Mouse (Mus musculus) retina, embryonic 14.5 days (tissue): ENCODE measurements around the gene Ate1.
"Not testable (repeated sequence)": the region's sequence is repeated elsewhere in the genome, so short reads cannot be mapped to it uniquely, and the experiment has no call there.

Experiments used
- DNase-seq: peaks from one replicate; pipeline ENCODE4 v3.0.0-alpha.2; 2015; ENCODE audit warnings: low spot score

The Ate1 gene

DNA sequence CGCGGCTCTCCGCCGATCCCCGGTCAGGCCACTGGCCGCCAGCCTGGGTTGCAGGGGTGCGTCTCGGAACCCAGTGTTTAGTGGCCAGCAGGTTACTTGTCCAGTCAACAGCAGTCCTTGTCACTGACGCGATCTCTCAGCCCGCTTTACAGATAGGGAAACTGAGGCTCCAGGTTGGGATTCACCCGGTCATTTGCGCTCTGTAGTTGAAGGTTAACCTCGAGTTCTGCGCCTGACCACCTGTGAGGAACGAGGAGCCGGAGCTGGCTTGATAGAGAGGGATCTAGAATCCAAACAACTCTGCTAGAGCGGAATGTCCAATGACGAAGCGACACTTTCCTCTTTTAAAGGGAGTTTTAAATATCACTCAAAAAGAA is at the start of gene Ate1:
Gene Ate1 (minus strand): TSS at position 321 of the 377 bp plus-strand sequence.
- no peak for DNase-seq

DNA sequence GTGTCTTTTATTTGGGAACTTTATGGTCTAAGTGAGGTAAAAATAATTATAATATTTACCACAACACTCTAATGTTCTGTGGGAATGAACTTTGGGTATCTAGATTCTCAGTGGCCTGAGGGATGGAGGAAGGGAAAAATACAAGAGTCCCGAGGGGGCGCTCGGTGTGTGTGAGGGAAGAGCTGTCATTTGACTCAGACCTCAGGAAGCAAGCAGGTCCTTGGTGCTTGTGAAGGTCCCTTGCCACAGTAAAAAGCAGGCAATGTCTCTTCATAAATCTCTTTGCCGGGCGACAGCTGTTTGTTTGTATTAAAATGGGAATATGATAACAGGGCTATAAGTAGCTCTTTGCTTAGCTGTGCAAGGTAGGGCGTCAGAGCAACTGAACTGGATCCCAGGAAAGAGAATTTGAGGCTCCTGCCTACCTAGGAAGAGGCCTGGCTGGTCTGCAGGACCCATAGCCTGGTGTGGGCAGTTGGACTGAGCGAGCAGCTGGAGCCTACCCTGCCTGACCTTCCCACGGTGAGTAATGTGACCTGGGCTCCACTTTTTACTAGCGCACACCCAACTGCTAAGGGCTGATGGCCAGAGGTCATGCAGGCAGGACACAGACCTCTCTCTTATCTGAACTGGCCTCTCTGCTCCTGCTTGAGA is 48.7 kb upstream of the Ate1 start:
- DNase-seq: no peak

DNA sequence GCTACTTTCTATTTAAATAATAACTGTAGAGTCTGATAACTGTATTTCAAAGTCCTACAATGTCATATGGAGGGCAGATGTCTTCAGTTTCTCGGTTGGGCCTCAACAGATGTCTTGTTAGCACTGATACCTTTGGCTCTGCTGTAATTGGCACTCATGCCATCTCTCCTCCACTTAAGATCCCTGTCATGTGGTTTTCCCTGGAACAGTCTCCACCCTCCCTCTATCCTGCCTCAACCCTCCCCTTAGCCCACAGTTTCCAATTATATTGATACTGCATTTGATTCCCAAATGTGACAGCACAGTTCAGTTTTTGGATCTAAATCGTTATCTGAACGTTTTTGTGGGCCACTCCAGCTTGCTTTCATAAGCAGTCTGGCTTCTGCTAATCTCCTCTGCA is 44.4 kb upstream of the Ate1 start:
- no peak for DNase-seq

DNA sequence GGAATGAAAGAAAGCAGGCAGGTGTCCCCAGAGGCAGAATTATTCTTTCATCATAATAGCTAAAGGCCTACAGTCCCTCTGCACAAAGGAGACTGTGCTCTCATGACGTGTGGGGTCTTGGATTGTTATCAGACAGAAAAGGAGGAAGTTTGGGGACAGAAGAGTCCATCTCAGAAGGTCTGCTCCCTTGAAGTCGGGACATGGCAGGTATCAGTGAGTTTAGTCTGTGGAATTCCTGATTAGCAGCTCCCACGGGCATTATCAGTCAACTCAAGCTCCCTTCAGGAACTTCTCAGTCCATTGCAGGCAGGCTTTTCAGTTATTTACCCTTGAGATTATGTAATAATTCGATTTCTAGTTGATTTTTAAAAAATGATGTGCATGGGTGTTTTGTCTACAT is 43.7 kb upstream of the Ate1 start:
- no peak for DNase-seq

DNA sequence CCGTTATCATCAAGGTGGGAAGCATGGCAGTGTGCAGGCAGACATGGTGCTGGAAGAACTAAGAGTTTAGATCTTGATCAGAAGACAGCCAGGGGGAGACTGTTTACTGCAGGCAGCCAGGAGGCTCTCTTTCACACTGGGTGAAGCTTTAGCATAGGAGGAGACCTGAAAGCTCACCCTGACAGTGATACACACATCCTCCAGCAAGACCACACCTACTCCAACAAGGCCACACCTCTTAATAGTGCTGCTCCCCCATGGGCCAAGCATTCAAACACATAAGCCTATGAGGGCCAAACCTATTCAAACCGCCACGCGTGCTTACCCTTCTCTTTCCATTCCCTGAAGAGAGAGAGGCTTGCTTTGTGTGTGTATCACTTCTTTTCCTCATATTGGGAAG is 43.1 kb upstream of the Ate1 start:
- no peak for DNase-seq

DNA sequence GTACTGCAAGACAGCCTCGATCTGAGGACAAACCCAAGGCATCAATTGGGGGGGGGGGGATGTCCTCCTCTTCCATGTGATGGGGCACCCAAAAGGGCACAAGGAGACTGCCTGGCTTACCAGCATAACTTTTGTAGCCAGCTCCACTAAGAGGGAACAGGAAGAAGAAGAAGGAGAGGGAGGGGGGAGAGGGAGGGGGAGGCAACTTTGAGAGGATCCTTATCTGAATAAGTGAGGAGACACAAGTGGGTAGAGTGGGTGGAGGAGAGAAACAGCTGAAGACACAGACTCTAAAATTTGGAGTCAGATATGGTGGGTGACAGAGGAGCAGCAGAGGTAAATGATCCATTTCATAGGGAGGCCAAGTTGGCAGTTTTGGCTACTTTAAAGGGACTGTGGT is 40.8 kb upstream of the Ate1 start:
- DNase-seq: no peak

DNA sequence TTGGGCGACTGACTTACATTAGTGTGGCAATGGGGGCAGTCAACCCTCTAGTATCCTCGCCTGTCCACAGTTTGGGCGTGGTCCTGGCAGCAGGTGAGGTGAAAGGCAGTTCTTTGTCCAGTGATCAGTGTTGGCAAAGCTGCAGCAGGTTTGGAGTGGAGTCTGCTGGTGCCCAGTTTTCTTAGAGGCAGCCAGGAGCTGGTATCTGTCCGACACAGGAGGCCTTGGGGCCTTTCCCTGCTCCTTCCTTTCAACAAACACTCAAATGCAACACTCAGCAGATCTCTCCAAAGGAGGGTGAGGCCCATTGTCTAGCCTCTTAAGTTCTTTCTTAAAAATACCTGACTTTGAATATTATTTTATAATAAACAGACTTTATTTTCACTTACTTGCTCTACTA is 38.4 kb upstream of the Ate1 start:
- no peak for DNase-seq

DNA sequence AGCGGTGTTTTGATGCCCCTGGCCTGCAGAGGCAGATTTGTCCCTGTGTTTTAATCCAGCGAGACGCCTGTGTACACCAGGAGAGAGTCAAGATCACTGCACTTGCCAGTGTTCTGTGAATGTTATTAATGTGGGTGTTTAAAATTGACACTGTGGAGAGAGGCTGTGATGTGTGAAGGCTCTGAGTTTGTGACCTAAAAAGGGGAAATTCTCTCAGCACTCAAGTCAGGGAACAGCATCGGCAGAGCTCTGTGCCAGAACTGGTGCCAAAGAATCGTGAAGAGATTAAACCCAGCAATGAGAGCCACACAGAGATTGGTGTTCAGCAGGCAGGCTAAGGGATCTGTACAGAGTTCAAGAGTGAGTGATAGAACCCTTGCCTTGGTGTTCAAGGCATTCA is 35.4 kb upstream of the Ate1 start:
- DNase-seq: no peak

DNA sequence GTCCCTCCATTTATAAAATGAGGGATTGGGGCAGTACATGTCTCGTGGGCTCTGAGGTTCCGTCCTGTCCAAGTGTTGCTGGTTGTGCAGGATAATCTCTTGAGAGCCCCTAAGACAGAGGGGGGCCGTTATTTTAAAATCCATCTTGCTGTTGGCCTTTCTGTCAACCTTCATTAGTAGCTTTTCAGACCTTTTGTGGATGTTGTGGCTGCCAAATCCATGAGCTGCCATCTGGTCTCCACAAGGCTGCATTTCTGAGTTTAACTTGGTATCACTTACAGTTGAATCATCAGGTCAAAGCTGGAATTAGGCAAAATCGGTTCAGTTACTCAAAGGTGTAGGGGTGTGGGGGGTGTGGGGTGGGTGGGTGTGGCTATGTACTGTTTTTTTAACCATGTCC is 33.2 kb upstream of the Ate1 start:
- peak; percentile 26 for DNase-seq

DNA sequence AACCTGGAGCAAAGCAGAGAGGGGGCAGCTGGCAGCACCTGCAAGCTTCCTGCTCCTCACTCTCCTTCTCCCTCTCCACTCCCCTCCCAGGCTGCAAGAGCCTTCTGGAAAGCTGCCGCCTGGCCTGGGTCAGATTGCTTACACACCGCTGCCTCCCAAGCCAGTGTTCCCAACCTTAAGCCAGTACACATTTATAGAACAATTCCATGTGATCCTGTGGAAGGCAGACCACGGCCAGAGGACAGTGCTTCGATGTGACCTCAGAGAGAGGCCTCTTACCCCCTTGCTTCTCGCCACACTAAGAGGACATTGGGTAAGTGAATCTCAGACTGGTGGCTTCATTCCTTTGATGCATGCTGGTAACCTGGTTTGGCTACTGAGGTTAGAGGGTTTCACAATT is 32.6 kb upstream of the Ate1 start:
- peak; percentile 63 for DNase-seq

DNA sequence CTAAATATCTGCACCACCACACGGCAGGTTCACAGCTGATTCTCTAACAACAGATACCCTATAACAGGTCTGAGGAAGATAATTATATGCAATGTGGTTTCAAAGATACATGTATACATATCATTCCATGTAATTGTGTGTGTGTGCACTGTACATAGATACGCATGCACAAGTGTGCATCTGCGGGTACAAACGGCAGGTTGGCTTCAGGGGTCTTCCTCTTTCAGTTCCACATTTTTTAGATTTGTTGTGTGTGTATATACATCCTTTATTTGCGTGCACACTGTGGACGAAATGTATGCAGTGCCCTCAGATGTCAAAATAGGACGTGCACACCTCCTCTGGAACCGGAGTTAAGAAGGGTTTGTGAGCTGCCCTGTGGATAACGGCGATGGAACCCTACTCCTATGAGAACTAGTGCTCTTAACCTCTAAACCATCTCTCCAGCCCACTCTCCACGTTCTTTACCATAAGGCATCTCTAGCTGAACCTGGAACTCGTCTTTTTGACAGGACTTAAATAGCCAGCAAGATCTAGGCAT is 27.5 kb upstream of the Ate1 start:
- DNase-seq: no peak

DNA sequence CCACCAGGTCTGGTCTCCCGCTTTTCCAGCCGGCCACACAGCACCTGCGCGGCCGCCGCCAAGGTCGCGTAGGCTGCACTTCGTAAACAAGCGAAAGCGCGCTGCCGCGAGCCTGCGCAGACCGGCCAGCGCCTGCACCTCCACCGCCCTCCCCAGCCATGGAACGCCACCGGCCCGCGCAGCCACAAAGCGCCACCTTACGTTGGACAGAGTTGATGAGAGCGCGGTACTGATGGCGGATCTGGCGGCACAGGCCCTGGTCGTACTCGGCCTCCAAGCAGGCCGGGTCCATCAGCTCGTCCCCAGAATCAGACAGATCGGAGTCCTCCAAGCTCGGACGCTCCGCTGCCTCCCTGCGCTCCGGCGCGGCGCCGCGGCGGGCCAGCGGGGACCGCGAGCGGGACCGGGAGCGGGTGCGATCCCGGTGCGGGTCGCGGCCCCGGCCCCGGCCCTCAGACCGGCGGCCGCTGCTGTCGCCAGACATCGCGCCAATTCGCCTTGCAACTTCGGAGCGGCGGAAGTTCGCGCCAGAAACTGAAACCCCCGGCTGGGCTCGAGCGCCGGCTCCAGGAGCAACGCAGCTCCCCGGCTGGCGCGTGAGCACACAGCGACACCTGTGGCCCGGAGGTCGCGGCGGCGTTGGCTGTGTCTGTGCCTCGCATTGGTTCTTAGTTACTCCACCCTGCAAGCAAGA is 26.8 kb upstream of the Ate1 start:
- DNase-seq: peak; percentile 94

DNA sequence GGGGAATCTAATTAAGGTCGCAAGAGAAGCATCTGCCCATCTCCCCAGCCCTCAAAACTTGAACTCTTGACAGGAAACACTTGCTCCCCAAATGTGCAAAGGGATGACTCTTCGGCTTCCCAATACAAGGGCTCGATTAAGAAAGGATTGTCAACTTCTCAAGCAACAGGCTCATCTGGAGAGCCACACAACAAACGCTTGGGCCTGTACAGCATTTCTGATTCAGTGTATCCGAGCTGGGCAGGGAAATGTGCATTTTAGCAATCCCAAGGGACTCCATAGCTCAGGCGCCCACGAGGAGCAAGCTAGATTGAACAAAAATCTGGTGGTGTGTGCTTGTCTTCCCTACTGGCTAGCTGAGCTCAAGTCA is 26.2 kb upstream of the Ate1 start:
- DNase-seq: peak; percentile 14

DNA sequence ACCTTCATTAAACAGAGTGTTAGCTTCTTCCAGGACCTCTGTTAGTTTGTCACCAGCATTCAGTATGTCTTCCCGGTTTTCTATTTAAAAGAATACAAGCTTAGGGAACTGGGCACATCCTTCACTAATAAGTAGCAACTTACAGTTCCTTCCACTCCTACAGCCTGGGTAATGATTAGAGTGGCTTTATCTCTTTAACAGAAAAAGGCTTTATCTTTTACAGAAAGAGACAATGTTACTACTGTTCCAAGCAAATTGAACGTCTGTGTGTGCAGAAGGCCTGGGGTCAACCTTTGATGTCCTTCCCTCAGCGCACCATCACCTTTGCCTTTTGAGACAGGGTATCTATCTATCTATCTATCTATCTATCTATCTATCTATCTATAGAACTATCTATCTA is 25.7 kb upstream of the Ate1 start:
- DNase-seq: no peak

DNA sequence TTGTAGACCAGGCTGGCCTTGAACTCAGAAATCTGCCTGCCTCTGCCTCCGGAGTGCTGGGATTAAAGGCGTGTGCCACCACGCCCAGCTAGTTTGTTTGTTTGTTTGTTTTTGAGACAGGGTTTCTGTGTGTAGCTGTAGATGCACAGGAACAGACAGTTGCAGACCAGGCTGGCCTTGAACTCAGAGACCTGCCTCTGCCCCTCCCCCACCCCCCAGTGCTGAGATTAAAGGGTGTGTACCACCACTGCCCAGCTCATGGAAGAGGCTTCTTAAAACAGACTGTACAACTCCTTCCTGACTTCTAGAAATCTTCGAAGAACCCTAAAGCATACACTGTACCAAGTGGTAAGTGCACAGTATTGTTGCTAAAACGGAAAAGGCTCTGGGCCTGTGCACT is 25.2 kb upstream of the Ate1 start:
- DNase-seq: no peak

DNA sequence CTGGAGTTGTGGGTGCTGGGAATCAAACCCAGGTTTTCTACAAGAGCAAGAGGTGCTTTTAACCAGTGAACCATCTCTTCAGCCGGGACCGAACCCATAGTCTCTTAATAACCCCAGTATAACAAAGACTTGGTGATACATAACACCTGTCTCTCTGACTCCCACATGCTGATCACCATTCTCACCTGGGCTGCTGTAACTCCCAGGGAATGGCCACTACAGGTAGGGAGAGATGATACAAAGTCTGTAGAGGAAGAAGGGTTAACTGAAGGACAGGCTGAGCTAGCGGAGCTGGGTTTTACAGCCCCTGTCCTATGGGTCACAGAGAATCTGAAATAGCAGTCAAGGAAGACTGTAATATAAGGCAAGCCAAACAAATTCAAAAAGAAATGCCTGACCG is 23.0 kb upstream of the Ate1 start:
- DNase-seq: no peak

DNA sequence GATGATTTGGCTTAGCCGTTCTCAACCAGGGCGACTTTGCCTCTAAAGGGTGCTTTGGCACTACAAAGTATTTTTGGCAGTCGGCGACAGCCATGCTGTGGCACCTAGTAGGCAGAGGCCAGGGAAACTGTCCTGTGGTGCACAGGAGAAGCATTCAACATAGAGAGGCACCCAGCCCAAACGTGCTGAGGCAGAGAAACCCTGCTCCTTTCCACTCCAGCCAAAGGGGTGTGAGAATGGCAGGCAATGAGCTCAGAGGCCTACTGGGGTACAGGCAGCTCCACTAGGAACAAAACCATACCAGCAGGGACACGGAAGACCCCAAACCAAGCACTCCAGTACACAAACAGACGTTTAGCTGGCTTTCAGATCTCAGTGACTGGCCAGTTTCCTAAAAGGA is 20.0 kb upstream of the Ate1 start:
- no peak for DNase-seq

DNA sequence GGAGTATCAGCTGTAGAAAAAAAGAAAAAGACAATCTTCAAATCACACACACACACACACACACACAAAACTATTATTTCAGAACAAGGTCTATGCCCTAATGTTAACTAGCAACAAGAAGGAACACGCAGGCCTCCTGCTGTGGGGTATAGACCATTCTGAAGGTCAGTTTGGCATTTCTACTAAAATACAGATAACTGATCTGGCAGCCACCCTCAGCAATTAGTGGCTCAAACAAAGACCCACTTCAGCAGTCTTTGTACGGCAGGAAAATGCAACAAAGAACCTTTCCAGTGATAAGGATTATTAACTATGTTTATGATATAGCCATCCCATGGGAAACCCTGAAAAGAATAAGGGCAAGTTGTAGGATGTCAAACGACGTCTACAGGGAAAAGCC is 16.9 kb upstream of the Ate1 start:
- DNase-seq: no peak

DNA sequence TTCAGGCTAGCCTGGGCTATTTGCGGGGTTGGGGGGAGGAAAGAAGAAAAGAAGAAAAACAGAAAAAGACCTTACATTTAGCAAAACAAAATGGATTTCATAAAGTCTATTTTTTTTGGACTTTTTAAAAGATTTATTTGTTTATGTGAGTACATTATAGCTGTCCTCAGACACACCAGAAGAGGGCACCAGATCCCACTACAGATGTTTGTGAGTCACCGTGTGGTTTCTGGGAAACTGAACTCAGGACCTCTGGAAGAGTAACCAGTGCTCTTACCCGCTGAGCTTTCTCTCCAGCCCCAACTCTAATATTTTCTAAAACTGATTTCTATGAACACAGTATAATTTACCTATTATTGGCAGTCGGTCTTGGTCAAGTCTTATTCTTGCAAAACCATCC is 15.0 kb upstream of the Ate1 start:
- no peak for DNase-seq

DNA sequence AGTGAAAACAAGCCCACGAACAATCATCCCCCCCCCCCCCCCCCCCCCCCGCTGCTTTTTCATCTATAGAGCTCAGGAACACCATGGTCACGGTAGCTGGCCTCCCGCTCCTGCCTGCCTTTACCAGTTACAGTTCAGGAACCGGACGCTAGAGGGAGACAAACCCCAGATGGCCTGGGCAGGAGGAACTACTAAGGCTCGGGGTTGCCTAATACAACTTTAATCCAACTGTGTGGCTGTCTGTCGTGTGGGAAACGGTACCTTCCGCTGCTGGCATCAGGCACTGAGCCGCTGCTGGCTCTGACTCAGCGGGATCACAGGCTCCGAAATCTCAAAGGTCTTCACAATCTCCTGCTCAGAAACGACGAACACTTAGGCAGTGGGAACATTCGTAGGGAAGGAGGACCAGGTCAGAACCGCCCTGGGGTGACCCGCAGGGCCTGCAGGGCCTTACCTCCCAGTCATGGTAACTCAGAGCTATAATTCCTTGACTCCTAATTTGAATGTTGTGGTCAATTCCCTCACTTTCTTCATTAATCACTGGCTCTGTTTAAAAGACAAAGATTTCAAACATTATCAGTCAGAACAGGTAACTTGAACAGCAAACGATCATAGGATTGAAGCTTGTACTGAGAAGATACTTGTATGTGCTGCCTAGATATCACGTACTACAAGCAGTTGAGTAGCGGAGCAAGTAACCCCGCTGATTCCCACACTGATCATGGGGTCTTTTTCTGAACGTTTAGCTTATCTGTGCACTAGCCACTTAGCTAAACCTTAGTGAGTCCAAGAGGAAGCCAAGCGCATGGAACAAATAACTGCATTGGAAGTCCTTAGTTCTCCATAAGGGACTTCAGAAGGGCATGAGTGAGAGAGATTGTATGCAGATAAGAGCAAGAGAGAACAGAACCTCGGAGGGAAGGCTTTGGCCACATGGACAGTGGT is 13.4 kb upstream of the Ate1 start:
- peak; percentile 92 for DNase-seq

DNA sequence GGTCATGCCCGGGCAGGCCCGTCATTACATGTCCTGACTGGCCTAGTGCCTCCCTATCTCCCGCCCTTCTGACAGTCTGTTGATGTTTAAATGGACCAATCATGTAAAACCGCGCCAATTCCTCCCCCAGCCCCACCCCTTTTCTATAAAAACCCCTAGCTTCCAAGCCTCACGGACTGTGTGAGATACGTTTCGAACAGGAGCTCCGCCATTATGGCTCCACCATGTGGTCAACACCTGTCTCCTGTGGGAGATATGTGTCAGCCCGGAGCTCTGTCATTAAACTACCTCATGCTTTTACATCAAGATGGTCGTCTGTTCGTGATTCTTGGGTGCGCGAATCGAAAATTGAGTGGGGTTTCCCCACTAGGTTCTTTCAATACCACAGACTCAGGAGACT is 11.0 kb upstream of the Ate1 start:
- DNase-seq: not testable (repeated sequence)

DNA sequence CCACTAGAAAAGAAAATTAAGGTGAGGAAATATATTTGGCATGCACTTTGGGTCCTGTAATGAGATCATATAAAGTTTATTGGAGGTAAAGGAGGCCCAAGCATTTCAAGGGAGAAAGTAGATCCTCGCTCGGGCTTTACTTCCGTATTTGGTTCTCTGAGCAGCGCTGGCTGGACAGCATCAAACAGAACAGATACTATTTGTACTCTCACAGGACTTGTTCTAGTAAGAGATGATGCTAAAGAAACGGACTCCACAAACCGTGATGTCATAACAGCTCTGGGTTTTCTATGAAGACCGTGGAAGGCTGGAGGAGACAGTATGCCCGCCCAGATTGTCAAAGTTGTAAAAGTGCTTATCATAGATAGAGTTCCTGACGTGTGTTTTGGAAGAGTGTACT is 7.1 kb upstream of the Ate1 start:
- no peak for DNase-seq

DNA sequence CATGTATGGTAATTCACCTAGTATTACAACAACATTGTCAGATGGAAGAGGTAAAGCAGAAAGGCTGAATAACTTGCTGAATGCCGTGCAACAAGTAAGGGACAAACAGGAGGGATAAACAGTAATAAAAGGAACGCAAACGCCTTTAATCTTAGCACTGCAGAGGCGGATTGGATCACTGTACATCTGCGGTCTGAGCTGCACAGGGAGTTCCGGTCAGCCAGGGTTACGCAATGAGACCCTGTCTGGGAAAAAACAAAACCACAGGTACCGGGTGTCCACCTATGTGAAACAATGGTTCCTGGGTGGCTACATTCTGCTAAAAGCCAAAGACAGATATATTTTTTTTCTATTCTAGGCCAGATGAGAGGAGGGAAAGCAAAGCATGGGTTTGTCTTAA is 3.3 kb upstream of the Ate1 start:
- DNase-seq: no peak
